Mouse (Mus musculus) spleen, adult 2 months (tissue): ENCODE measurements around the gene Ostm1.

Source experiments
- CTCF ChIP-seq: fragments of 200-500 bp; IDR thresholded peaks from 2 replicates; pipeline ENCODE4 v1.5.1; 2011; ENCODE audit warnings: mild to moderate bottlenecking, inconsistent platforms; ENCODE audit not compliant: insufficient read depth, insufficient read length, insufficient replicate concordance; ENCODE audit errors: extremely low read depth
- POLR2A ChIP-seq: fragments of 200-500 bp; IDR thresholded peaks from 2 replicates; pipeline ENCODE4 v1.6.1; 2011; ENCODE audit warnings: low read depth, low read length, inconsistent platforms

- TF ChIP-seq POLR2A: no peak
- TF ChIP-seq CTCF: no peak
Measured at GRCm38 (mm10) chr10:42635046-42635445, 51.4 kb downstream of the Ostm1 start.
